Mouse (Mus musculus) intestine, embryonic 14.5 days (tissue): ENCODE data around the gene Gm10282. TPM values are rescaled to one million over a fixed set of nuclear protein-coding genes. Genes with fewer than 3 reads are reported as not detected.
A peak's percentile ranks its signal among the peaks of the same experiment; 100 is the strongest.

Experiments used
- ATAC-seq: fragments of 200-750 bp; cut with Nextera tagmentation; replicated peaks from 2 replicates; pipeline ENCODE4 v1.8.0; 2017; ENCODE audit warnings: low read depth, moderate number of reproducible peaks, moderate TSS enrichment, moderate library complexity; ENCODE audit not compliant: low FRiP score, low TSS enrichment
- DNase-seq: peaks from one replicate; pipeline ENCODE4 v3.0.0-alpha.2; 2018; ENCODE audit warnings: low spot score
- H3K27ac ChIP-seq: fragments of 300-500 bp; sonication (generic); 2 replicates; pipeline ENCODE4 v1.5.1; 2014; ENCODE audit warnings: low read depth, mild to moderate bottlenecking, control low read depth
- H3K27me3 ChIP-seq: fragments of 300-500 bp; sonication (generic); replicated peaks from 2 replicates; pipeline ENCODE4 v1.6.1; 2014; ENCODE audit warnings: low read length, control low read depth; ENCODE audit not compliant: control insufficient read depth, insufficient read depth
- H3K36me3 ChIP-seq: fragments of 300-500 bp; sonication (generic); 2 replicates; pipeline ENCODE4 v1.6.1; 2014; ENCODE audit warnings: low read length, control low read depth; ENCODE audit not compliant: control insufficient read depth, insufficient read depth
- H3K4me1 ChIP-seq: fragments of 300-500 bp; sonication (generic); replicated peaks from 2 replicates; pipeline ENCODE4 v1.6.1; 2014; ENCODE audit warnings: low read length, control low read depth, mixed read lengths; ENCODE audit not compliant: control insufficient read depth, insufficient read depth
- H3K4me2 ChIP-seq: fragments of 300-500 bp; sonication (generic); 2 replicates; pipeline ENCODE4 v1.6.1; 2014; ENCODE audit warnings: low read length
- H3K4me3 ChIP-seq: fragments of 300-500 bp; sonication (generic); 2 replicates; pipeline ENCODE4 v1.5.1; 2014; ENCODE audit warnings: low read depth, low read length, control low read depth, mixed read lengths
- H3K9ac ChIP-seq: fragments of 300-500 bp; sonication (generic); 2 replicates; pipeline ENCODE4 v1.6.1; 2014; ENCODE audit warnings: mild to moderate bottlenecking, low read length
- H3K9me3 ChIP-seq: fragments of 300-500 bp; sonication (generic); 2 replicates; pipeline ENCODE4 v1.6.1; 2016; ENCODE audit warnings: low read length, control low read depth; ENCODE audit not compliant: control insufficient read depth
- WGBS: fragments of 180-500 bp; shearing (Covaris S2); extraction: QIAGEN DNeasy Blood & Tissue Kit; methylation state at CpG from one replicate; pipeline ENCODE4 v1.1.7; 2014; 5-methylcytosine and 5-hydroxymethylcytosine counted together
- polyA plus RNA-seq: library from polyadenylated mRNA; unstranded; fragments of >200 nt; fragmentation: Nextera tagmentation; extraction: Ambion mirVana; gene quantifications from 2 replicates; pipeline ENCODE4 v1.2.1, GENCODE M21; 2014

Gene Gm10282
- polyA plus RNA-seq, 1 experiment from 2014 or later = 31.1 TPM

- DNase-seq (no peak), ATAC-seq (no peak)
- no peak overlapping the region for H3K4me2 ChIP-seq
- H3K4me3 ChIP-seq = no peak overlapping the region
- H3K36me3 ChIP-seq = no peaks in the 10 kb centered on the region
- H3K27ac ChIP-seq = peak overlapping the region; percentile 70
- H3K4me1 ChIP-seq = peaks cover 7% of the 10 kb centered on the region; the same call in 1 of the 2 replicates
- H3K9ac ChIP-seq = no peak overlapping the region
- H3K27me3 ChIP-seq = no peaks in the 10 kb centered on the region
- WGBS = 77% methylated on average over 3 of the region's 3 CpGs
- no peaks in the 10 kb centered on the region for H3K9me3 ChIP-seq
Measured at GRCm38 (mm10) chr8:72295125-72295524, 9.9 kb downstream of the Gm10282 start.

- Histone ChIP-seq H3K36me3 (no peaks in the 10 kb centered on the region), H3K9ac (no peak overlapping the region), H3K27me3 (no peaks in the 10 kb centered on the region), H3K4me3 (no peak overlapping the region), H3K4me2 (no peak overlapping the region), H3K27ac (no peak overlapping the region), H3K4me1 (peaks cover 7% of the 10 kb centered on the region; the same call in 1 of the 2 replicates), H3K9me3 (no peaks in the 10 kb centered on the region)
- no peak for ATAC-seq
- DNase-seq = no peak
Measured at GRCm38 (mm10) chr8:72293309-72293708, 11.8 kb downstream of the Gm10282 start.

- no peak overlapping the region for H3K9ac ChIP-seq
- H3K27ac ChIP-seq = no peak overlapping the region
- H3K9me3 ChIP-seq = no peaks in the 10 kb centered on the region
- whole genome bisulfite sequencing = 81% methylated on average over 2 of the region's 2 CpGs
- no peak for DNase-seq
- H3K4me1 ChIP-seq = peaks cover 7% of the 10 kb centered on the region; the same call in 1 of the 2 replicates
- H3K36me3 ChIP-seq = no peaks in the 10 kb centered on the region
- ATAC-seq = no peak
- no peak overlapping the region for H3K4me3 ChIP-seq
- no peak overlapping the region for H3K4me2 ChIP-seq
- H3K27me3 ChIP-seq = no peaks in the 10 kb centered on the region
Measured at GRCm38 (mm10) chr8:72291104-72291503, 14.0 kb downstream of the Gm10282 start.

- no peak overlapping the region for H3K9ac ChIP-seq
- H3K4me3 ChIP-seq = no peak overlapping the region
- H3K36me3 ChIP-seq = no peaks in the 10 kb centered on the region
- H3K27ac ChIP-seq = no peak overlapping the region
- H3K4me1 ChIP-seq = no peaks in the 10 kb centered on the region
- DNase-seq (no peak), ATAC-seq (no peak)
- no peaks in the 10 kb centered on the region for H3K9me3 ChIP-seq
- H3K27me3 ChIP-seq = no peaks in the 10 kb centered on the region
- H3K4me2 ChIP-seq = no peak overlapping the region
Measured at GRCm38 (mm10) chr8:72289051-72289450, 16.0 kb downstream of the Gm10282 start.

- no peak for DNase-seq
- 52% methylated on average over 4 of the region's 4 CpGs for WGBS
- H3K36me3 ChIP-seq = no peaks in the 10 kb centered on the region
Measured at GRCm38 (mm10) chr8:72285285-72285684, 19.8 kb downstream of the Gm10282 start.

GRCm38 (mm10) chr8:72281634-72282033 is 23.4 kb downstream of the Gm10282 start:
- Histone ChIP-seq H3K4me1 (no peaks in the 10 kb centered on the region), H3K27ac (no peak overlapping the region), H3K4me2 (no peak overlapping the region), H3K27me3 (no peaks in the 10 kb centered on the region), H3K9ac (no peak overlapping the region), H3K4me3 (no peak overlapping the region), H3K36me3 (no peaks in the 10 kb centered on the region), H3K9me3 (no peaks in the 10 kb centered on the region)
- WGBS = 36% methylated on average over 3 of the region's 3 CpGs
- DNase-seq = no peak
- ATAC-seq = no peak

More at GRCm38 (mm10) chr8:72285285-72285684, 19.8 kb downstream of the Gm10282 start:
- Histone ChIP-seq H3K4me2 (no peak overlapping the region), H3K27ac (no peak overlapping the region), H3K4me1 (no peaks in the 10 kb centered on the region), H3K9ac (no peak overlapping the region), H3K27me3 (no peaks in the 10 kb centered on the region), H3K4me3 (no peak overlapping the region), H3K9me3 (no peaks in the 10 kb centered on the region)
- no peak for ATAC-seq

GRCm38 (mm10) chr8:72279151-72279550 is 25.9 kb downstream of the Gm10282 start:
- Histone ChIP-seq H3K4me1 (no peaks in the 10 kb centered on the region), H3K27me3 (no peaks in the 10 kb centered on the region), H3K9ac (no peak overlapping the region), H3K9me3 (no peaks in the 10 kb centered on the region), H3K36me3 (no peaks in the 10 kb centered on the region), H3K4me3 (no peak overlapping the region), H3K27ac (no peak overlapping the region), H3K4me2 (no peak overlapping the region)
- no peak for DNase-seq
- ATAC-seq = no peak
- 73% methylated on average over 7 of the region's 7 CpGs for WGBS

GRCm38 (mm10) chr8:72277244-72277643 is 27.8 kb downstream of the Gm10282 start:
- Histone ChIP-seq H3K4me3 (no peak overlapping the region), H3K9me3 (no peaks in the 10 kb centered on the region), H3K27me3 (no peaks in the 10 kb centered on the region), H3K27ac (no peak overlapping the region), H3K9ac (no peak overlapping the region), H3K4me2 (no peak overlapping the region), H3K4me1 (no peaks in the 10 kb centered on the region), H3K36me3 (no peaks in the 10 kb centered on the region)
- ATAC-seq (no peak), DNase-seq (no peak)
- 54% methylated on average over 3 of the region's 3 CpGs for WGBS

- no peak for DNase-seq
- H3K9ac ChIP-seq = no peak overlapping the region
- H3K4me2 ChIP-seq = no peak overlapping the region
- H3K9me3 ChIP-seq = no peaks in the 10 kb centered on the region
- no peak overlapping the region for H3K4me3 ChIP-seq
- H3K4me1 ChIP-seq = no peaks in the 10 kb centered on the region
- no peak overlapping the region for H3K27ac ChIP-seq
- no peaks in the 10 kb centered on the region for H3K36me3 ChIP-seq
- ATAC-seq = no peak
- H3K27me3 ChIP-seq = no peaks in the 10 kb centered on the region
- WGBS = 68% methylated on average over 5 of the region's 5 CpGs
Measured at GRCm38 (mm10) chr8:72273807-72274206, 31.3 kb downstream of the Gm10282 start.
